ENCODE assay signal across 32 mouse cellular contexts in genomic region chr14:117673541-117673940, GRCm38 (mm10).
"Had no signal": no experiment of that assay in that cellular context is flagged by ENCODE, and none has a peak within 500 bp of the region (broad histone marks: within the 10 kb centered on the region; RNA-seq: fewer than 3 reads in every experiment).

No protein-coding gene starts in this region.

- H3K4me3 ChIP-seq: limb, embryonic 10.5 days; limb, embryonic 12.5 days; limb, embryonic 13.5 days; limb, embryonic 15.5 days; liver, embryonic 12.5 days; liver, embryonic 13.5 days; liver, embryonic 15.5 days; lung, embryonic 15.5 days; megakaryocyte, embryonic 14.5 days; midbrain, embryonic 10.5 days; midbrain, embryonic 12.5 days; midbrain, embryonic 13.5 days; midbrain, embryonic 15.5 days; myocyte; neural tube, embryonic 12.5 days had no signal

- H3K4me2 ChIP-seq: limb, embryonic 12.5 days; limb, embryonic 13.5 days; limb, embryonic 15.5 days; liver, embryonic 11.5 days; liver, embryonic 12.5 days; liver, embryonic 13.5 days; liver, embryonic 15.5 days; lung, embryonic 14.5 days; lung, embryonic 15.5 days; midbrain, embryonic 11.5 days; midbrain, embryonic 12.5 days; midbrain, embryonic 13.5 days; midbrain, embryonic 15.5 days; neural tube, embryonic 12.5 days had no signal

- DNase-seq: left cerebral cortex, postnatal 4 days; liver; liver, embryonic 13.5 days; liver, postnatal 0 days; lung, adult 18-20 months; lung, adult 2 months; lung, embryonic 14.5 days; lung, postnatal 10 days; lung, postnatal 14 days; lung, postnatal 36 days; lung, postnatal 4 days; midbrain, embryonic 14.5 days had no signal

- H3K9ac ChIP-seq: limb, embryonic 12.5 days; limb, embryonic 13.5 days; limb, embryonic 15.5 days; liver, embryonic 12.5 days; liver, embryonic 13.5 days; liver, embryonic 14.5 days; liver, embryonic 15.5 days; liver, postnatal 0 days; lung, embryonic 14.5 days; lung, embryonic 15.5 days; midbrain, embryonic 12.5 days; midbrain, embryonic 13.5 days; midbrain, embryonic 15.5 days; neural tube, embryonic 12.5 days had no signal

- ATAC-seq: liver, embryonic 12.5 days; liver, postnatal 0 days; lung, postnatal 0 days; midbrain, embryonic 13.5 days; midbrain, embryonic 15.5 days; midbrain, embryonic 16.5 days had no signal

- H3K4me1 ChIP-seq: limb, embryonic 10.5 days; limb, embryonic 12.5 days; limb, embryonic 13.5 days; limb, embryonic 15.5 days; liver, embryonic 12.5 days; liver, embryonic 13.5 days; liver, embryonic 15.5 days; lung, embryonic 15.5 days; megakaryocyte, embryonic 14.5 days; midbrain, embryonic 10.5 days; midbrain, embryonic 12.5 days; midbrain, embryonic 13.5 days; midbrain, embryonic 15.5 days; neural tube, embryonic 12.5 days had no signal

- H3K27ac ChIP-seq: limb, embryonic 10.5 days; limb, embryonic 12.5 days; limb, embryonic 13.5 days; limb, embryonic 15.5 days; liver, embryonic 13.5 days; liver, embryonic 14.5 days; liver, embryonic 15.5 days; lung, embryonic 15.5 days; macrophage; midbrain, embryonic 10.5 days; midbrain, embryonic 12.5 days; midbrain, embryonic 13.5 days; midbrain, embryonic 15.5 days; neural tube, embryonic 12.5 days had no signal

- H3K36me3 ChIP-seq: limb, embryonic 10.5 days; limb, embryonic 12.5 days; limb, embryonic 13.5 days; limb, embryonic 15.5 days; liver, embryonic 12.5 days; liver, embryonic 13.5 days; liver, embryonic 15.5 days; lung, embryonic 15.5 days; midbrain, embryonic 10.5 days; midbrain, embryonic 12.5 days; midbrain, embryonic 13.5 days; midbrain, embryonic 15.5 days; neural tube, embryonic 12.5 days had no signal

- H3K27me3 ChIP-seq: limb, embryonic 12.5 days; limb, embryonic 13.5 days; limb, embryonic 15.5 days; liver, embryonic 12.5 days; liver, embryonic 13.5 days; liver, embryonic 15.5 days; lung, embryonic 15.5 days; megakaryocyte, embryonic 14.5 days; midbrain, embryonic 12.5 days; midbrain, embryonic 13.5 days; midbrain, embryonic 15.5 days; neural tube, embryonic 12.5 days had no signal

- H3K9me3 ChIP-seq: limb, embryonic 10.5 days; limb, embryonic 12.5 days; limb, embryonic 13.5 days; limb, embryonic 15.5 days; liver, embryonic 12.5 days; liver, embryonic 13.5 days; liver, embryonic 15.5 days; lung, embryonic 15.5 days; midbrain, embryonic 10.5 days; midbrain, embryonic 12.5 days; midbrain, embryonic 13.5 days; midbrain, embryonic 15.5 days; neural tube, embryonic 12.5 days had no signal
